Comparison of ENCODE assay signal across 15 mouse cellular contexts in genomic region chr9:91348746-91349145, GRCm38 (mm10). TPM values are rescaled to one million over a fixed set of nuclear protein-coding genes. Genes with fewer than 3 reads are reported as not detected.
"Had no signal": no experiment of that assay in that cellular context is flagged by ENCODE, and none has a peak within 500 bp of the region (broad histone marks: within the 10 kb centered on the region; RNA-seq: fewer than 3 reads in every experiment).

No protein-coding gene starts in this region.

- H3K36me3 ChIP-seq: limb, embryonic 10.5 days; liver, embryonic 15.5 days had no signal

- H3K9me3 ChIP-seq: limb, embryonic 10.5 days; liver, embryonic 15.5 days had no signal

- H3K4me3 ChIP-seq: left cerebral cortex, adult 2 months; limb, embryonic 10.5 days; liver, embryonic 15.5 days had no signal

- ATAC-seq: lung, postnatal 0 days had no signal

- H3K4me2 ChIP-seq: liver, embryonic 11.5 days; liver, embryonic 15.5 days had no signal

- H3K9ac ChIP-seq: liver, embryonic 15.5 days had no signal

- H3K4me1 ChIP-seq: liver, embryonic 15.5 days had no signal

- H3K27ac ChIP-seq: left cerebral cortex, adult 2 months; limb, embryonic 10.5 days; liver, embryonic 15.5 days had no signal

- DNase-seq: kidney, adult 8-10 months; kidney, postnatal 25 days; lung, adult 2 months; lung, postnatal 36 days; right cerebral cortex, adult 18-20 months; right cerebral cortex, postnatal 25 days; thymus, postnatal 4 days had no signal

RNA-seq across cellular contexts. Expression of gene Zic4, which starts 13.5 kb away (rescaled TPM):
- polyA plus RNA-seq: kidney, embryonic 16.5 days; liver, embryonic 11.5 days; liver, embryonic 15.5 days; lung, adult 2 months; lung, postnatal 0 days; small intestine, adult 2 months; stomach, embryonic 16.5 days had no signal

RNA-seq across cellular contexts. Expression of gene Zic1, which starts 16.9 kb away (rescaled TPM):
- polyA plus RNA-seq: kidney, embryonic 16.5 days; lung, postnatal 0 days; small intestine, adult 2 months; stomach, embryonic 16.5 days had no signal
